Mouse (Mus musculus): ENCODE results near the gene Olfr1143. TPM values are rescaled to one million over a fixed set of nuclear protein-coding genes. Genes with fewer than 3 reads are reported as not detected.

Gene Olfr1143
- total RNA-seq (2021): not detected

GRCm38 (mm10) chr2:87800292-87800691 lies at the start of gene Olfr1143:
Olfr1143 (plus strand) TSS chr2:87800592.
- intact Hi-C loops (cut with DNase I): no loop called here
- DNase-seq: no peak

GRCm38 (mm10) chr2:87753891-87754290 lies 46.5 kb upstream of the Olfr1143 start, which contains the start of gene Olfr1141:
Olfr1141 (minus strand) TSS chr2:87753991.
- DNase-seq: no peak
- intact Hi-C loops (cut with DNase I): no loop called here

GRCm38 (mm10) chr2:87776143-87776542 lies 24.2 kb upstream of the Olfr1143 start:
- intact Hi-C loops (cut with DNase I): no loop called here

GRCm38 (mm10) chr2:87779183-87779582 lies 21.2 kb upstream of the Olfr1143 start, which contains the start of gene Olfr152:
Olfr152 (plus strand) TSS chr2:87779483.
- DNase-seq: no peak
- intact Hi-C loops (cut with DNase I): no loop called here

More at GRCm38 (mm10) chr2:87776143-87776542, 24.2 kb upstream of the Olfr1143 start:
- no peak for DNase-seq

GRCm38 (mm10) chr2:87809522-87809921 lies 9.1 kb downstream of the Olfr1143 start, which contains the start of gene Olfr1145:
Olfr1145 (plus strand) TSS chr2:87809822.
- DNase-seq: no peak
- intact Hi-C loops (cut with DNase I): no loop called here

GRCm38 (mm10) chr2:87830233-87830632 lies 29.8 kb downstream of the Olfr1143 start, which contains the start of gene Olfr1148:
Olfr1148 (plus strand) TSS chr2:87830533.
- no peak for DNase-seq
- intact Hi-C loops (cut with DNase I): no loop called here

GRCm38 (mm10) chr2:87843693-87844092 lies 43.3 kb downstream of the Olfr1143 start, which contains the start of gene Olfr1150-ps1:
Olfr1150-ps1 (plus strand) TSS chr2:87843993.
- intact Hi-C loops (cut with DNase I): no loop called here
- no peak for DNase-seq

Other genes with a start within 250 kb of the Olfr1143 start
- gene Olfr1129, start 226.7 kb upstream of the Olfr1143 start, total RNA-seq (2021): not detected
- gene Olfr1130, start 194.4 kb upstream of the Olfr1143 start, total RNA-seq (2021): not detected
- not detected for gene Olfr1131, start 173.5 kb upstream of the Olfr1143 start, total RNA-seq (2021)
- gene Olfr1132, start 163.1 kb upstream of the Olfr1143 start, total RNA-seq (2021): not detected
- gene Olfr1133, start 153.2 kb upstream of the Olfr1143 start, total RNA-seq (2021): not detected
- not detected for gene Olfr1134, start 142.1 kb upstream of the Olfr1143 start, total RNA-seq (2021)
- not detected for gene Olfr1135, start 126.9 kb upstream of the Olfr1143 start, total RNA-seq (2021)
- not detected for gene Olfr1136, start 106.6 kb upstream of the Olfr1143 start, total RNA-seq (2021)
- not detected for gene Olfr1137, start 87.4 kb upstream of the Olfr1143 start, total RNA-seq (2021)
- not detected for gene Olfr1138, start 60.6 kb upstream of the Olfr1143 start, total RNA-seq (2021)
- not detected for gene Olfr1140, start 56.8 kb upstream of the Olfr1143 start, total RNA-seq (2021)
- gene Olfr1141, start 46.6 kb upstream of the Olfr1143 start, total RNA-seq (2021): not detected
- not detected for gene Olfr152, start 21.1 kb upstream of the Olfr1143 start, total RNA-seq (2021)
- not detected for gene Olfr1145, start 9.2 kb downstream of the Olfr1143 start, total RNA-seq (2021)
- gene Olfr1148, start 29.9 kb downstream of the Olfr1143 start, total RNA-seq (2021): not detected
- gene Olfr1150-ps1, start 43.4 kb downstream of the Olfr1143 start, total RNA-seq (2021): not detected
- not detected for gene Olfr1151, start 55.3 kb downstream of the Olfr1143 start, total RNA-seq (2021)
- not detected for gene Olfr1152, start 65.9 kb downstream of the Olfr1143 start, total RNA-seq (2021)
- gene Olfr1153, start 94.4 kb downstream of the Olfr1143 start, total RNA-seq (2021): not detected
- not detected for gene Olfr1154, start 104.6 kb downstream of the Olfr1143 start, total RNA-seq (2021)
- not detected for gene Olfr1155, start 144.5 kb downstream of the Olfr1143 start, total RNA-seq (2021)
- gene Olfr1156, start 152.5 kb downstream of the Olfr1143 start, total RNA-seq (2021): under 1 TPM in 1 of 2 experiments, not detected in 1; 0.14 TPM
- gene Olfr1157, start 167.7 kb downstream of the Olfr1143 start, total RNA-seq (2021): not detected
- not detected for gene Olfr74, start 174.1 kb downstream of the Olfr1143 start, total RNA-seq (2021)
- not detected for gene Olfr1158, start 189.5 kb downstream of the Olfr1143 start, total RNA-seq (2021)
- not detected for gene Olfr1160, start 207.7 kb downstream of the Olfr1143 start, total RNA-seq (2021)
- not detected for gene Olfr1161, start 222.2 kb downstream of the Olfr1143 start, total RNA-seq (2021)
- gene Olfr73, start 237.1 kb downstream of the Olfr1143 start, total RNA-seq (2021): not detected

Measured in left cerebral cortex, postnatal 4 days (tissue).